Mouse (Mus musculus) splenic B cell, adult 2 months (primary cell): ENCODE measurements at regions not wholly inside any gene's neighbourhood (a gene's known extent, or its start where the extent isn't known, plus 50 kb on each side); places are given as distances from the start of the nearest gene placed in this dataset.

ENCODE experiments used
- DNase-seq: peaks from one replicate; pipeline ENCODE4 v3.0.0-alpha.2; 2011; ENCODE audit warnings: low read depth, low spot score
- H3K27me3 ChIP-seq: 2 replicates; pipeline ENCODE4 v1.6.1; 2012; ENCODE audit warnings: mild to moderate bottlenecking, low read length, moderate library complexity, mixed read lengths; ENCODE audit not compliant: control insufficient read depth, poor library complexity, insufficient read depth, severe bottlenecking
- H3K36me3 ChIP-seq: 2 replicates; pipeline ENCODE4 v1.6.1; 2012; ENCODE audit warnings: mild to moderate bottlenecking, low read length, moderate library complexity, mixed read lengths; ENCODE audit not compliant: control insufficient read depth, poor library complexity, insufficient read depth, severe bottlenecking

DNA sequence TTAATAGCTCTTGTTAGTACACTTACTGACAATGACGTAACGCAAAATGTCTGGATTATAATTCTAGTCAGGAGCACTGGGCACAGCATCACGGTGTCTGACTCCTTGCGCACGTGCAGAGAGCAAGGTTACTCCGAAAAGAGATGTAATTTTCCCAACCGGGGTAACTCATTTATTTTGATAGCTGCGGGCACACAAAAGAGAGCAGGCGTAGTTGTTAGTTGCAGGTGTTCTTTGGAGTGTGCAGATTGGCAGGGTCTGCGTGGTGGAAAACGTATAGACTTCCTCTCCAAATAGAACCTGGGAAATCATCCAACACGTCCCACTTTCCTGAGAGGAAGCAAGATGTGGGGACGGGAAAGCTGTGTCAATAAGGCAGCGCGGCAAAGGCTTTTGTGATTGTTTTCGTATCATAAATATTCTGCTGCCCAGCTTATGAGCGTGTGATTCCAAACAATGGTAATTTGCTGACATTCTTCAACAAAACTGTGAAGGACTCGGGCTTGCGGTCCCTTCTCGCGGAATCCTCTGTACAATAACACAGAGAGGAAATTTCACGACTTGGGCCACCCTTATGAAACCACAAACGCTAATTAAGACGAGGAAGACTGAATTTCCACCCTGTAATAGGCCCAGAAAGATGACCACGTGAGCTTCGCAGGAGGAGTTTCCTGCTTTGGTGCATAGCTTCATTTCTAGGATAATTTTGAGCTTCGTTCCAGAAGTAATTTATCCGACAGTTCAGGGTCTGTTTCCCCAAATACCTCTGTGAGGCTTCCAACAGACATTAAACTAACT is 163.3 kb downstream of the Plk2 start:
- DNase-seq, result peak; percentile 25
- Histone ChIP-seq H3K27me3 (no peaks in the 10 kb centered on the region), H3K36me3 (no peaks in the 10 kb centered on the region)

DNA sequence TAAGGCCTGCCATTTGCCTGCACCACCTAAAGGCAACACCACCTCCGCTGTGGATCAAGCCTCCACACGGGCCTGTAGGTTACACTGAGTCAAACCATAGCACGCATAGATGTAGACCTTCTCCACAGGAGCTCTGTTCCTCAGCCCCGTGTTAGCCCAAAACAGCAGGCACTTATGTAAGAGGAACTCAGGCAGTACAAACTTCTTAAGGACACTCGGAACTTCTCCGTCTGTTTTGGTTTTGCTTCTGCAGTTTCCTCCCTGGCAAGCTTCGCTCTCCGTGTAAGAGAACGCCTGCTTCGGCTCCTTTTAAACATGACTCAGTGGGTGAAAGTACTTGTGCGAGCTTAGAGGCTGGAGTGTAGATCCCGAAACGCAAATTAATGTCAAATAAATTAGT is 165.7 kb downstream of the Plk2 start:
- H3K27me3 ChIP-seq, result no peaks in the 10 kb centered on the region
- no peak for DNase-seq
- H3K36me3 ChIP-seq, result no peaks in the 10 kb centered on the region

DNA sequence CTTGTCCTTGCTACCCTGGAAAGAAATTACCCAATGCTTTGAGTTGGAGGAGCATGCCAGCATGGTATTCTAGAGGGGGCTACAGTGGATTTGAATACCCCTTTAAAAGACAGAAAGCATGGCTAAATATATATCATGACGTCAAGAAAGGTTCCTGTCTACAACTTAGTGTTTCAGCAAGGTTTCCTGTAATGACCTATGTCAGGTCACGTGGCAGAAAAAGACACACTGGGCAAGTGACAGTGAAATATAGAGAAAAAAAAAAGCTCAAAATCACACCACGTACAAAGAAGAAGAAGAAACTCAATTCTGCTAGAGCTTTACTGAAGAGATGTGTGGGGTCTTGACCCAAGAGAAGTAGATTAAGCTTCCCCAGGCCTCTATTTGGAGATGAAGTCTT is 167.7 kb downstream of the Plk2 start:
- H3K27me3 ChIP-seq, result no peaks in the 10 kb centered on the region
- H3K36me3 ChIP-seq, result no peaks in the 10 kb centered on the region
- peak; percentile 71 for DNase-seq

DNA sequence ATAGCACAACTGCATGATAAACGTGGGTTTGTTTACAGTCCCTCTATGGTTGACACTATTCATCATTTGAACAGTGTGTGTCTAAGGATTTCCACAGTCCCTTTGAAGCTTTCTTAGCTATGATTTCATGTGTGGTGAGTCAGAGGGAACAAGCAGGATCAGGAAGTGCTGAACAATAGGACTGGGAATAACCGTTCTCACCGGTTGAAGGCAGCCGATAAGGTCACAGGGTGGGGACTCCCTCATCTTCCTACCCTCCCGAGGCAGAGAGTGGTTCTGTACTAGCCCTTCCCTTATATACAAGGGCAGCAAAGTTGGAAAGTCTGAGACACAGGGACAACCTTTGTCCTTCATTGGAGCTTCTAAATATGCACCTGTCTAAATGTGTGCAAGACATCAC is 168.1 kb downstream of the Plk2 start:
- DNase-seq, result no peak
- Histone ChIP-seq H3K36me3 (no peaks in the 10 kb centered on the region), H3K27me3 (no peaks in the 10 kb centered on the region)

DNA sequence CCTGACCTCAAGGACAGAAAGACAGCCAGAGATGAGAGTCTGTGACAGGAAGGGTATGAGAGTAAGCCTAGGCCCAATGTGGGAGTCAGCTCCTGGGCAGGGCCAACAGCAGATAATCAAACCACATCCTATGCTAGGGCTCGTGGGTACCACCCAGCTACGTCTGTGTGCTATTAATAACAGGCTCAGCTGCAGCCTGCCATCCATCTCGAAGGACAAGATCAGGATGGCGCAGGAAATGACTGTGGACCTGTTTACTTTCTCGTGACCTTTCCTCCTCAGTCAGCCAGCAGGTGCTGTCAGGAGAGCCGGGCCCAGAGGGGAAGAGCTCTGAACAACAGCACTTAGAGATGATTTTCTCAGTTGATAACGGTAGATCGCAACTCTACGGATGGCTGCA is 169.1 kb downstream of the Plk2 start:
- Histone ChIP-seq H3K36me3 (no peaks in the 10 kb centered on the region), H3K27me3 (no peaks in the 10 kb centered on the region)
- peak; percentile 86 for DNase-seq

DNA sequence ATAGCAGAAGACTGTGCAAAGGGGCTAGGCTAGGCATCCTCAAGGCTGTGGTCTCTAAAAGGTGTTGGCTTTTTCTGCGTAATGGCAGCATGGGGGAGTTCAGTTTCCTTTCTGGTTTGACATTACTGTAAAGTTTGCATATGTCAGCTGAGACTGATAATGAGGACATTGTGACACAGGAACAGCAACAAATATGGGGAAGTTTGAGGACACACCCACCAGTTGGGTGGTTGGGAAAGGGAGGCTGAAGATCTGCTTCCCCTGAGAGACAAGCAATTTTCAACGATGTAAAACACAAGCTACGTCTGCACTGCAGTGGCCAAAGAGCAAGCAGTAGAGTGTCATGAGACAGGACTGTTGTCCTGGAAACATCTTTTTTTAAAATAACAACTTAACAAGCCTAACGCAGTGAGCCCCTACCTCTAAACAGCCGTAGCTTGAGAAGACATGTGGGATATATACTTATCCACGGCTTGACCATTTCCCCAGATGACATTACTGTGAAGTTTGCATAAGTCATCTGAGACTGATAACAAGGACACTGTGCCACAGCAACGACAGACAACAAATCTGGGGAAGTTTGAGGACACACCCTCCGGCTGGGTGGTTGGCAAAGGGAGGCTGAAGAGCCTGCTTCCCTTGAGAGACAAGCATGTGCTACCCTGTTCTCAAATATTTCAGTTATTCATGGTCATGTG is 173.8 kb downstream of the Plk2 start:
- peak; percentile 82 for DNase-seq
- Histone ChIP-seq H3K36me3 (no peaks in the 10 kb centered on the region), H3K27me3 (no peaks in the 10 kb centered on the region)

DNA sequence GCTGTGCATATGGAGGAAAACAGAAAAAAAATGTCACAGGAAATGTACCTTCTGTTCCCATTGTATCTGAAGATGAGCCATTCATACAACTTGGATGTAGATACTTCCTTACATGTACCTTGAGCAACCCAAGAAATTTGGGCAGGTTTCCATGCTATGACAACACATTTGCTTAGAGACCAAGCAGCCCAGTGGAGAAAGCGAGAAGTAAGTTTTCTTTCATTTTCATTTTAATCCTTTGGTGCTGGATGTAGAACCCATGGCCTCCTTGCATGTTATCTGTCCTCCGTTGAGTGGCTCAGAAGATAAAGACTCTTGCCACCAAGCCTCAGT is 174.3 kb downstream of the Plk2 start:
- DNase-seq, result peak; percentile 34
- Histone ChIP-seq H3K27me3 (no peaks in the 10 kb centered on the region), H3K36me3 (no peaks in the 10 kb centered on the region)

DNA sequence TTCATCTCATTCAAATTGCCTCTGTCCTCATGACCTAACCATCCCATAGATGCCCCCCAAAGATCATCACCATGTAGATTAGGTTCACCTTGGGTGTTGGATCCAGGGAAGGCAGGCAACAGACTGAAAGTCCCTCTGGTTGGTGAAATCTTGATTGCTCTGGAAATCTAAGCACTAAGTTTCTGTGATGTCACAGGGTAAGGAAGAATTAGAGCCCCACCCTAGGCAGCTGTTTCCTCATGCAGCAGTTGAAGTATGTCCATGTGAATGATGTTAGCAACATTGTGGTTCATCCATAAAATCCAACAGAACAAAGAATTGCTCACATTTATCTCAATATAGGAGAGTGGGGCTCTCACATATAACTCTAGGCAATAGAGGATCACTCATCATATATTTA is 175.5 kb downstream of the Plk2 start:
- H3K27me3 ChIP-seq, result no peaks in the 10 kb centered on the region
- no peaks in the 10 kb centered on the region for H3K36me3 ChIP-seq
- DNase-seq, result no peak

DNA sequence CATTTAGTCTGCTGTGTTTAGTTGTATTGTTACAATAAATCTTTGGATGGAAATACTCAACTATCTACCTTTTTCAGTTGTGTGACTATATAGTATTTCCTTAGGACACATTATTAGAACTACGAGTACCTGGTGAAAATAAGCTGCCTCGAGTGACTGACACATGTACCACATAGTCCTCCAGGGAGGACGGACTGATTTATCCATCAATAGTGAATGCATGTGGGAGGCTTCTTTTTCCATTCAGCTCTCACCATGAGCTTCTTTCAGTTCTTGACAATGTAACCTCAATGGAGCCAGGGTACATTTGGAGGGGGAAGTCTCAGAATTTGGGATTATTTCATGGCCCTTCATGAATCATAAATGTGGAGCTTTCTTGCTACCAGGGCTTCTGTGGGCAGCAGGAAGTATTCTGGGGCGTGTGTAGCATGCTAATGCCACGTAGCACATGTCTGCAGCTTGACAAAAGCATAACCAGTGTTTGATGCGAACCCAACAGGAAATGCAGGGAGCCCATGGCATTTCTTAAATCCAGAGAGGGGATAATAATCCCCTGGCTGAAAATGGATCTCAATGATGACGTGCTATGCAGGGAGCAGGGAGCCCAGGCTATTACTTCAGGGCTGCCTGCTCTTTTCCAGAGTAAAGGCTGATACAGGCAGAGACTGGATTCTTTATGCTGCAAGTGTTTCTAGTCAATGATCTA is 178.7 kb downstream of the Plk2 start:
- DNase-seq, result no peak
- Histone ChIP-seq H3K27me3 (no peaks in the 10 kb centered on the region), H3K36me3 (no peaks in the 10 kb centered on the region)

DNA sequence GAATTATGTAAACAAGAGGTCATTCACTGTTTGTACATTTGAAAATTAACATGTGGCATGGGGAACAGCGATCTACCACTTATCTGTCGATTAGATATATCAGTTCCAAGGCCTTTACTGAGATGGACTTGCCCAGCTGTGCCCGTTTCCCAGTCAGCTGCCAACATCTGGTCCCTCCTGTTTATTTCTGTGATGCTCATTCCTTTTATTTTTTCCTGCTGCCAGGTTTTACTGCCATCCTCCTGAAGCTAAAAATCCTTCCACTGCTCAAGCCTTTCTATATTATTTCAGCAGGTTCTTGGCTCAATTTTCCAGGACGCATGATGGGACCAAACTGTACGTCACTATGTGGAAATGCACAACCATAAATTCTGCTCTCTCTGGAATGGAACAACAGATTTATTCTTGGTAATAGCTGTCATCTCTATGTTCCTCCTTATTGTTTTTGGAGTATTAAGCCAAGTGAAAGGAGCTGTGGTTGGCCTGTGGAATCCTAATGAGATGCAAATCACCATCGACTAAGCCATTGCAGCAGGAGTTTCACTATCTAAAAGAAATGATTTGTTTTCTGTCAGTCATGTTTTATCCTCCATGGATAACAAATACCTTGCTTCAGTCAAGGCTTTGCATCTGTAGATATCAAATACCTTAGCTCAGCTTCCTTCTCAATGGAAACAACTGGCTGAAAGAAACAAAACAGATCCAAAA is 180.1 kb downstream of the Plk2 start:
- no peak for DNase-seq
- H3K36me3 ChIP-seq, result no peaks in the 10 kb centered on the region
- no peaks in the 10 kb centered on the region for H3K27me3 ChIP-seq

DNA sequence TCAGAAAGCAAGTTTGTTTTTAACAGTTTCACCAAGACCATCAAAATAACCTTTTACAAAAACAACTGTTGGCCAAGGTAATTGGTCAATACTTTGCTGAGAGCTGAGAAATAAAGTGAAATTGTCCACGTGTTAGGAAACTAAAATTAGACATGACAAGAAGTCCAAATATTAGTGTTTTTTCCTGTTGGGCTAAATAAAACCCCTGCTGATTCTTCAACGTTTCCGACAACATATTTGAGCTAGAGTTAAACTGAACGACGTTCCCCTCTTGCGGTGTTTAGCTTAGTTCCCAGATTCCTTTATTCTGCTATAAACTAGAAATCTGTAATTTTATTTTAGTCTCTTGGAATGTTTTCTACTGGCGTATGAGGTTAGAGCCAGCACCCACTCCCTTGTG is 183.3 kb downstream of the Plk2 start:
- DNase-seq, result no peak
- H3K36me3 ChIP-seq, result no peaks in the 10 kb centered on the region
- H3K27me3 ChIP-seq, result no peaks in the 10 kb centered on the region

DNA sequence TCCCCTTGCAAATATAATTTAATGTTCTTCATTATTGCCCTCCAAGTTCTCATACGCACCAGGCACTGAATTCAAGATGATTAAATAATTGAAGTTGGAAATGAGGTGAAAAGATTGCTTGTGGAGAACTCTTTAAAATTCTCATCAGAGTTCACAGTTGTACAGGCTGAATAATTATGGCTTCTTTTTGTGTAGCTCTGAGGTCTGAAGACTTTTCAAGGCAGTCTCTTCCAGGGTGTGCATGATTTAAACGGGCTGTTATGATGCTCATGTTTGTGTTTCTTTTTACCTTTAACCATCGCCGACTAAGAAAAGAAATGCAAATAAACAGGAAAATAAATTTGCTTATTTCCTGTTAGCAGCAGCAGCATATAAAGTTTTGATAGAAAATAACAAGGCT is 185.3 kb downstream of the Plk2 start:
- H3K27me3 ChIP-seq, result no peaks in the 10 kb centered on the region
- no peak for DNase-seq
- no peaks in the 10 kb centered on the region for H3K36me3 ChIP-seq

DNA sequence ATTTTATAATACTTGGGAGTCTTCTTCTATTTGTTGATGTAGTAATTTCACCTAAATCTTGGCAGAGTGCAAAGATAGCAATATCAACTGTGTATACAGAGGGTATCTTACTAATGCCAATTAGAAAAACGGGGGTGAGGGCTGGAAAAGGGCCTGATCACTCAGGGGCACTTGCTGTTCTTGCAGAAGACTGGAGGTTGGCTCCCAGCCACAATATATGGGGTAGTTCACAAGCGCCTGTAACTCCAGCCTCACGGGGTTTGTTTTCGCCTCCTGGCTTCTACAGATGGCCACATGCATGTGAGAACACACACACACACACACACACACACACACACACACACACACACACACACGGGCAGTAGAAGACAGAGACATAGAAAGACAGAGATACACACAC is 185.7 kb downstream of the Plk2 start:
- no peaks in the 10 kb centered on the region for H3K36me3 ChIP-seq
- no peak for DNase-seq
- H3K27me3 ChIP-seq, result no peaks in the 10 kb centered on the region

DNA sequence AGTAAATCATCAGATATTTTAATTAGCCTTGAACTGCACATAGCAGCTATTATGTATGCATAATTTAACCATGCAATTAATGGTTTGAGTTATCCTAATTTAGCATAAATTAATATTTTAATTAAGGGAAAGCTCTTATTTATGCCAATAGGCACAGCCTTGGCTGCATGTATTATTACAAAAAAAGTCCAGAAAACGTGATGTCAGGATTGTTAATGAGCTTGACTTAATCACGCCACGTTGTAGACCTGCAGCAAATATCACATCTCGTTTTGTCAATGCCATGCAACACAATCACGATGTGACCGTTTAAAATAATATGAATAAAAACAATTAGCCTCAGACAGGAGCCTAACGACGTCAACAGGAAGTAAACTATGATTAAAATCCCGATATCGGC is 189.9 kb downstream of the Plk2 start:
- Histone ChIP-seq H3K27me3 (no peaks in the 10 kb centered on the region), H3K36me3 (no peaks in the 10 kb centered on the region)
- DNase-seq, result no peak

DNA sequence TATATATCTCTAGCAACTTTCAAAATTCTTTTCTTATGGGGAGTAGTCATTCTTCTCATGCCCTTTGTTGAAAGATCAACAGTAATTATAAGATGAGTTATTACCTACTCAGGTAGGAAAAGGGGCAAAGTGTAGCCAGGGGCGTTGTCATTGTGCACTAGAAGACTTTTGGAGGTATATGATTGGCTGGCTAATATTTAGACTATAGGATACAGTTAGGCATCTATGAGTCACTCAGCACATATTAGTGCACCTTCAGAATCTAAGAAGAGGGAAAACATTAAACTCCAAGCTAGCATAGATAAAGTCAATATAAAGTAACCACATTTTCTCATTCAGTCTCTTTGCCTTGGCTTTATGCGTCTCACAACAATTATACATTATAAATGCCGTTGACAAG is 199.8 kb downstream of the Plk2 start:
- Histone ChIP-seq H3K36me3 (no peaks in the 10 kb centered on the region), H3K27me3 (no peaks in the 10 kb centered on the region; the same call in 1 of the 2 replicates)
- DNase-seq, result no peak
